Mouse (Mus musculus): ENCODE results near the gene Apoa2. TPM values are rescaled to one million over a fixed set of nuclear protein-coding genes. Genes with fewer than 3 reads are reported as not detected.

Apoa2 gene
- polyA plus RNA-seq, 1 experiment from 2014 or later: 2,642 TPM

DNA sequence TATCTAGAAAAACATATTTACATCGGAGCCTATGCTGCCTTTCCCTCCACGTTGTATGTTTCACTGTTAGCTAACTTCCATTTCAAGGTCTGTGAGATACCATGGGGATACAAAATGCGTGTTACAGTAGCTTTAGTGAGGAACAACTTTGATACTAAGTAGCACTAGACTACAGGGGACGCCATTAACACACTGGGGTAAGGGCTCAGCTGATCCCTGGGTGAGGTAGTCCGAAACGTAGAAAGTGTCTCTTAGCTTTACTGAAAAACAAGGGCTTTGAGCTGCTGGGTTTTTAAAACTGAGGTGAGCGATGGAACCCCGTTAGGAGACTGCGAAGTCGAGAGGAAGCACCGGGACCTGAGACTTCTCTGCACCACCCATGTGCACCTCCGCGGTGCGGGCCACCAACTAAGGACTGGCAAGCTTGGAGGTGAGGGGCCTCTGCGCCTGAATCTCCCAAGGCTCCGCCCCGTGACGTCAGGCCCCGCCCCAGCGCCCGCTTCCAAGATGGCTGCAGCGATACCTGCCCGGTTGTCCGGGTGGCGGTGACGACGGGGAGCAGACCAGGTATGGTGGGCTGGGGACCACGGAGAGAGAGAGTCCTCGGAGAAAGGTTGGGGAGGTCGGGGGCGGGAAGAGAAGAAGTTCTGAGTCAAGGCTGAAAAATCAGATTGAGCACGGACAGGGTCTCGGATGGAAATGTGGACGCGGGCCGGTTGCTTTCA lies 45.2 kb downstream of the Apoa2 start, which contains the start of gene B4galt3:
B4galt3 (plus strand) TSS at position 481 of the 725 bp plus-strand sequence.
- Histone ChIP-seq H3K27ac (peak within 1 kb of the TSS; percentile 76), H3K4me1 (peaks cover 55% of the 10 kb centered on the region), H3K9ac (peak within 1 kb of the TSS; percentile 86), H3K4me3 (peak within 1 kb of the TSS; percentile 86), H3K9me3 (replicated peaks) (no peaks in the 10 kb centered on the region), H3K27me3 (replicated peaks) (no peaks in the 10 kb centered on the region), H3K4me2 (peak within 1 kb of the TSS; percentile 95), H3K36me3 (peaks cover 34% of the 10 kb centered on the region)
- whole genome bisulfite sequencing (ENCODE audit: insufficient replicate concordance): 5% methylated on average over 36 of the region's 36 CpGs
- ATAC-seq: peak; percentile 92

DNA sequence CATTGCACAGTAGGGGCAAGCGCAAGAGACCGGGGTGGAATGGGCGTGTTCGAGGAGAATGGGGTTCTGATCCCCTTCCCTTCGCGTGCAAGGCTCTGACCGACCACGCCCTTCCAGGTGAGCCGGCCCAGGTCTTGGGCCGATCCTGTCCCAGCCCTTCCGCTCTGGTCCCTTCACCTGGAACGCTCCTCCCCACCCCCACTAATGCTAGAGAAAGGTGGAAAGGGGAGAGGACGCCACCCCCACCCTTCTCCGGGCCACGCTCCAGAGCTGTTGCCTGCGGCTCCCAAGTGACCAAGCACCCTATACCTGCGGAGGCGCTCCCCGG lies 45.7 kb downstream of the Apoa2 start:
- no peaks in the 10 kb centered on the region for H3K9me3 ChIP-seq (replicated peaks)
- WGBS (ENCODE audit: insufficient replicate concordance): 0% methylated on average over 16 of the region's 19 CpGs

DNA sequence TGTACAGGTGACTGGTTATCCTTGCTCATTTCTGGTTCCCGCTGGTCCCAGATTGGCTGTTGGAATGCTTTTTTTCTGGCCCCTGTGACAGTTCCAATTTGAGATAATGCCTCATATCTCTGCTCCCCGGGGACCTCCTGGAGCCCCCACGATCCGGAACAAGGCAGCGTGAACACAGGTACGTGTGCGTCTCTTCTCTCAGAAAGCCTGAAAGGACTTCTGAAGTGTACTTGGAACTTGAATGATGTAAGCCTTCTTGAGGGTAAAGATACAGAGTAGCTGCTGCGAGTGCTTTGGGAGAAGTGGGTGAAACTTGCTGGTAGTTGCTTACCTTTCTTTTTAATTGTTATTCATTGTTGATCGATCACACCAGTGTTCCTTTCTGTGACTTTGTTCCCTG lies 46.3 kb downstream of the Apoa2 start:
- Histone ChIP-seq H3K4me2 (peak overlapping the region; percentile 95), H3K27me3 (replicated peaks) (no peaks in the 10 kb centered on the region), H3K36me3 (peaks cover 46% of the 10 kb centered on the region), H3K9me3 (replicated peaks) (no peaks in the 10 kb centered on the region), H3K4me3 (peak overlapping the region; percentile 86), H3K4me1 (peaks cover 58% of the 10 kb centered on the region), H3K9ac (peak overlapping the region; percentile 86), H3K27ac (peak overlapping the region; percentile 76)
- 22% methylated on average over 9 of the region's 9 CpGs for WGBS (ENCODE audit: insufficient replicate concordance)
- ATAC-seq: 0 out of 2 replicates have a peak, but pooled peaks have one; percentile 6

More for the DNA sequence above, 45.7 kb downstream of the Apoa2 start:
- peaks cover 61% of the 10 kb centered on the region for H3K4me1 ChIP-seq
- H3K36me3 ChIP-seq: peaks cover 40% of the 10 kb centered on the region
- peak overlapping the region; percentile 95 for H3K4me2 ChIP-seq
- H3K9ac ChIP-seq: peak overlapping the region; percentile 86
- peak; percentile 76 for ATAC-seq
- H3K27ac ChIP-seq: peak overlapping the region; percentile 76
- H3K4me3 ChIP-seq: peak overlapping the region; percentile 86
- no peaks in the 10 kb centered on the region for H3K27me3 ChIP-seq (replicated peaks)

DNA sequence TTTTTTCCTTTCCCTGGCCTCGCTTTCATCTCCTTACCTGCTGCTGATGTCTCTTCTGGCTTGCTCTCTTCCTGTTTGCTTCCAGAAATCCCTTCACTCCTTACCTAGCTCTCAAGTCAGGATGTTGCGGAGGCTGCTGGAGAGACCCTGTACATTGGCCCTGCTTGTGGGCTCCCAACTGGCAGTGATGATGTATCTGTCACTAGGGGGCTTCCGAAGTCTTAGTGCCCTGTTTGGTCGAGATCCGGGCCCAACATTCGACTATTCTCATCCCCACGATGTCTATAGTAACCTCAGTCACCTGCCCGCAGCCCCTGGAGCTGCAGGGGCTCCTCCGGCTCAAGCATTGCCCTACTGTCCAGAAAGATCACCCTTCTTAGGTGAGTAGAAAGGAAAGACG lies 46.8 kb downstream of the Apoa2 start:
- Histone ChIP-seq H3K27ac (peak overlapping the region; percentile 76), H3K36me3 (peaks cover 51% of the 10 kb centered on the region), H3K27me3 (replicated peaks) (no peaks in the 10 kb centered on the region), H3K9me3 (replicated peaks) (no peaks in the 10 kb centered on the region), H3K4me3 (peak overlapping the region; percentile 86), H3K4me2 (peak overlapping the region; percentile 95), H3K4me1 (peaks cover 58% of the 10 kb centered on the region), H3K9ac (peak overlapping the region; percentile 86)
- WGBS (ENCODE audit: insufficient replicate concordance): 40% methylated on average over 10 of the region's 10 CpGs
- no peak for ATAC-seq

DNA sequence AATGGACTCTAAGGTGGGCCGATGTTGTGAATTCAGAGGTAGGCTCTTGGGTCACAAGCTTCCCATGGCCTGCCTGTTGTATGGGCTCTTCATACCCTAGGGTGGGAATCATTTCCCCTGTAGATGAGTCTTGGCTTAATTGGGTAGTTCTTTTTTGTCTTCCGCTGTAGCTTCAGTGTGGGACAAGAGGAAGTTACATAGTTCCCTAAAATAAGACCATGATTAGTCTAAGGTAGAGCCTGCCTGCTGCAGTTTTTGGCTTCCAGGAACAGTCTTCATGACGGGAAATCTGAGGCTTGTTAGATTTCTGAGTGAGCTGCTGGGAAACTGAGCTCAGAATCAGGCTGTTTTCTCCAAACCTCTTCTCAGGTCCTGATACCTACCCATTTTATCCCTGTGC lies 47.2 kb downstream of the Apoa2 start:
- Histone ChIP-seq H3K4me2 (peak overlapping the region; percentile 95), H3K27me3 (replicated peaks) (no peaks in the 10 kb centered on the region), H3K4me1 (peaks cover 58% of the 10 kb centered on the region), H3K9ac (peak overlapping the region; percentile 86; the same call in 1 of the 2 replicates), H3K36me3 (peaks cover 55% of the 10 kb centered on the region), H3K9me3 (replicated peaks) (no peaks in the 10 kb centered on the region), H3K27ac (peak overlapping the region; percentile 76), H3K4me3 (peak overlapping the region; percentile 86)
- no peak for ATAC-seq
- 65% methylated on average over 3 of the region's 3 CpGs for WGBS (ENCODE audit: insufficient replicate concordance)

DNA sequence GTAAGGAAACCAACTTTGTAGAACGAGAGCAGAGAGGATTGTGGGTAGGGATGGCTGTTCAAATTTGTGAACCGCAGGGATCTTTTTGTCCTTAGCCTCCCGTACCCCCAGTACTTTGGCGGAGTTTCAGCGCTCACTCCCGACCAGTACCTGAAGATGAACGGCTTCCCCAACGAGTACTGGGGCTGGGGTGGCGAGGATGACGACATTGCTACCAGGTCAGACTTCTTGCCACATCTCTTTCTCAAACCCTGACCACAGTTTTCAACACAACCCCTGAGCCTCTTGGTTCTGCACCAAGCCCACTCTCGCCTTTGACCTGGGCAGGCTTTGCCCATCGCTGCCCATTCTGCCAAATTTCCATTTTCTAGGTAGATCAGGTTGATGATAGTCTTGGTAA lies 49.3 kb downstream of the Apoa2 start:
- peak overlapping the region; percentile 38 for H3K27ac ChIP-seq
- H3K36me3 ChIP-seq: peaks cover 76% of the 10 kb centered on the region

DNA sequence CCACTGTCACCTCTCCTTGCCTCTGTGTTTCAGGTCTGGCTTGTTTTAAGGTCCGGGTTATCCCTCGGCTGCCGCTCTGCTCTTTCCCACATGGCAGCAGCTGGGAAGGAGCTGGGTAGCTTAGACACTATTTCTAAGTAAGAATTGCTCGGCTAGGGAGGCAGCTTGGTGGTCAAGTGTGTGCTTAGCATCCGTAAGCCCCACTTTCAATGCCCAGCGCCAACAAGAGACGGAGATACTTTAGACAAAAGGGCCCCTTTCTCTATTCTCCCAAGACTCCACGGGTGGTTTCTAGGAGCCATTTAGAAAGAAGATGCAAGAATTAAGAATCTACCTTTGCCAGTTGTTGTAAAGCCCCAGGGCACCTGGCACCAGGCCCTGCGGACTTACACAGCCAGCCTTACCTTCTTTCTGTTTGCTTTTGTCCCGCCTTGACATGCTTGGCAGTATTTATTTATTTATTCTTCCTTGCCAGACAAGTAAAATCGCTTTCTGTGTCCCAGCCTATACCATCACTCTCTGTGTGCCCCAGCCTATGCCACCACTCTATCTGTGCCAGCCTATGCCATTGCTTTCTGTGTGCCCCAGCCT lies 50.4 kb downstream of the Apoa2 start:
- Histone ChIP-seq H3K4me2 (no peak overlapping the region), H3K36me3 (peaks cover 85% of the 10 kb centered on the region), H3K27me3 (replicated peaks) (no peaks in the 10 kb centered on the region), H3K4me1 (peaks cover 70% of the 10 kb centered on the region), H3K9me3 (replicated peaks) (no peaks in the 10 kb centered on the region), H3K4me3 (no peak overlapping the region), H3K27ac (peak overlapping the region; percentile 38), H3K9ac (no peak overlapping the region)
- WGBS (ENCODE audit: insufficient replicate concordance): 90% methylated on average over 11 of the region's 11 CpGs
- no peak for ATAC-seq

More for the DNA sequence above, 49.3 kb downstream of the Apoa2 start:
- Histone ChIP-seq H3K9ac (no peak overlapping the region), H3K9me3 (replicated peaks) (no peaks in the 10 kb centered on the region), H3K4me1 (peaks cover 71% of the 10 kb centered on the region), H3K4me2 (no peak overlapping the region), H3K4me3 (no peak overlapping the region), H3K27me3 (replicated peaks) (no peaks in the 10 kb centered on the region)
- no peak for ATAC-seq
- WGBS (ENCODE audit: insufficient replicate concordance): 87% methylated on average over 12 of the region's 12 CpGs

Other genes with a start within 250 kb of the Apoa2 start
- 1.7 and 1.9 TPM in 2 replicates for gene Fcgr2b, start 248.5 kb upstream of the Apoa2 start, polyA plus RNA-seq (2016; fragmentation: Nextera tagmentation; extraction: Ambion mirVana)
- 1.3 and 2.0 TPM in 2 replicates for gene Fcgr4, start 206.1 kb upstream of the Apoa2 start, polyA plus RNA-seq (2016; fragmentation: Nextera tagmentation; extraction: Ambion mirVana)
- gene Fcgr3, start 160.1 kb upstream of the Apoa2 start, polyA plus RNA-seq (2016; fragmentation: Nextera tagmentation; extraction: Ambion mirVana): 16.1 and 17.0 TPM in 2 replicates
- gene Cfap126, start 111.1 kb upstream of the Apoa2 start, polyA plus RNA-seq (2016; fragmentation: Nextera tagmentation; extraction: Ambion mirVana): 2.1 and 2.3 TPM in 2 replicates
- 140 and 155 TPM in 2 replicates for gene Sdhc, start 74.5 kb upstream of the Apoa2 start, polyA plus RNA-seq (2016; fragmentation: Nextera tagmentation; extraction: Ambion mirVana)
- gene Mpz, start 74.3 kb upstream of the Apoa2 start, polyA plus RNA-seq (2016; fragmentation: Nextera tagmentation; extraction: Ambion mirVana): 0.10 and 0.18 TPM in 2 replicates
- 1.1 and 1.2 TPM in 2 replicates for gene Pcp4l1, start 28.8 kb upstream of the Apoa2 start, polyA plus RNA-seq (2016; fragmentation: Nextera tagmentation; extraction: Ambion mirVana)
- gene Nr1i3, start 11.1 kb upstream of the Apoa2 start, polyA plus RNA-seq (2016; fragmentation: Nextera tagmentation; extraction: Ambion mirVana): 0.23 and 0.36 TPM in 2 replicates
- 20.7 and 21.9 TPM in 2 replicates for gene Tomm40l, start 2.5 kb upstream of the Apoa2 start, polyA plus RNA-seq (2016; fragmentation: Nextera tagmentation; extraction: Ambion mirVana)
- 55.8 and 60.7 TPM in 2 replicates for gene Fcer1g, start 9.3 kb downstream of the Apoa2 start, polyA plus RNA-seq (2016; fragmentation: Nextera tagmentation; extraction: Ambion mirVana)
- gene Adamts4, start 25.4 kb downstream of the Apoa2 start, polyA plus RNA-seq (2016; fragmentation: Nextera tagmentation; extraction: Ambion mirVana): 0.61 and 0.72 TPM in 2 replicates
- 160 and 167 TPM in 2 replicates for gene Ndufs2, start 26.3 kb downstream of the Apoa2 start, polyA plus RNA-seq (2016; fragmentation: Nextera tagmentation; extraction: Ambion mirVana)
- 29.9 and 35.8 TPM in 2 replicates for gene B4galt3, start 45.3 kb downstream of the Apoa2 start, polyA plus RNA-seq (2016; fragmentation: Nextera tagmentation; extraction: Ambion mirVana)
- 199 and 207 TPM in 2 replicates for gene Ppox, start 56.1 kb downstream of the Apoa2 start, polyA plus RNA-seq (2016; fragmentation: Nextera tagmentation; extraction: Ambion mirVana)
- 36.2 and 38.6 TPM in 2 replicates for gene Usp21, start 62.9 kb downstream of the Apoa2 start, polyA plus RNA-seq (2016; fragmentation: Nextera tagmentation; extraction: Ambion mirVana)
- 55.9 and 58.3 TPM in 2 replicates for gene Ufc1, start 70.0 kb downstream of the Apoa2 start, polyA plus RNA-seq (2016; fragmentation: Nextera tagmentation; extraction: Ambion mirVana)
- gene Dedd, start 104.1 kb downstream of the Apoa2 start, polyA plus RNA-seq (2016; fragmentation: Nextera tagmentation; extraction: Ambion mirVana): 24.9 and 26.1 TPM in 2 replicates
- gene Nit1, start 120.6 kb downstream of the Apoa2 start, polyA plus RNA-seq (2016; fragmentation: Nextera tagmentation; extraction: Ambion mirVana): 22.8 and 25.3 TPM in 2 replicates
- gene Pfdn2, start 120.6 kb downstream of the Apoa2 start, polyA plus RNA-seq (2016; fragmentation: Nextera tagmentation; extraction: Ambion mirVana): 74.3 and 76.1 TPM in 2 replicates
- 0.35 and 0.46 TPM in 2 replicates for gene Klhdc9, start 135.7 kb downstream of the Apoa2 start, polyA plus RNA-seq (2016; fragmentation: Nextera tagmentation; extraction: Ambion mirVana)
- gene Nectin4, start 145.0 kb downstream of the Apoa2 start, polyA plus RNA-seq (2016; fragmentation: Nextera tagmentation; extraction: Ambion mirVana): 0.06 and 0.13 TPM in 2 replicates
- gene Arhgap30, start 163.9 kb downstream of the Apoa2 start, polyA plus RNA-seq (2016; fragmentation: Nextera tagmentation; extraction: Ambion mirVana): 4.7 and 5.3 TPM in 2 replicates
- 27.5 and 28.7 TPM in 2 replicates for gene Usf1, start 186.3 kb downstream of the Apoa2 start, polyA plus RNA-seq (2016; fragmentation: Nextera tagmentation; extraction: Ambion mirVana)
- 3.1 TPM in 2 replicates for gene Tstd1, start 193.8 kb downstream of the Apoa2 start, polyA plus RNA-seq (2016; fragmentation: Nextera tagmentation; extraction: Ambion mirVana)
- gene F11r, start 212.5 kb downstream of the Apoa2 start, polyA plus RNA-seq (2016; fragmentation: Nextera tagmentation; extraction: Ambion mirVana): 28.2 and 28.9 TPM in 2 replicates

Data from liver, embryonic 12.5 days (tissue).